16 mouse cellular contexts compared by ENCODE assay signal in genomic region chr12:50873390-50874023, GRCm38 (mm10).
A peak's percentile ranks its signal among the peaks of the same experiment; 100 is the strongest.
DNase-seq lines count a peak whose midpoint lies in the region; ATAC-seq and TF ChIP-seq lines count a peak whose summit lies in the region.
"Had no signal": no experiment of that assay in that cellular context is flagged by ENCODE, and none has a peak within 500 bp of the region (broad histone marks: within the 10 kb centered on the region; RNA-seq: fewer than 3 reads in every experiment).

No protein-coding gene starts in this region.

- H3K4me2 ChIP-seq in hindbrain, embryonic 14.5 days (replicated peaks), result no peak overlapping the region
- no peak overlapping the region for H3K4me2 ChIP-seq in hindbrain, embryonic 12.5 days (replicated peaks)
- peak overlapping the region; percentile 15 for H3K4me2 ChIP-seq in forebrain, embryonic 15.5 days (replicated peaks)
- H3K4me2 ChIP-seq: embryonic facial prominence, embryonic 12.5 days had no signal

- no peak for TF ChIP-seq CTCF in olfactory bulb, adult 2 months (IDR thresholded peaks at IDR 0.05; ENCODE audit: insufficient read depth, low read depth, low read length)

- no peak overlapping the region for H3K9ac ChIP-seq in hindbrain, embryonic 14.5 days
- no peak overlapping the region for H3K9ac ChIP-seq in hindbrain, embryonic 12.5 days
- no peak overlapping the region for H3K9ac ChIP-seq in forebrain, embryonic 15.5 days (replicated peaks)
- H3K9ac ChIP-seq: embryonic facial prominence, embryonic 12.5 days; liver, postnatal 0 days had no signal

- H3K9me3 ChIP-seq in hindbrain, embryonic 14.5 days (ENCODE audit: control insufficient read depth, low read length), result no peaks in the 10 kb centered on the region
- no peaks in the 10 kb centered on the region for H3K9me3 ChIP-seq in hindbrain, embryonic 12.5 days (replicated peaks)
- no peaks in the 10 kb centered on the region for H3K9me3 ChIP-seq in forebrain, embryonic 15.5 days
- H3K9me3 ChIP-seq: embryonic facial prominence, embryonic 12.5 days had no signal

- H3K27ac ChIP-seq in hindbrain, embryonic 14.5 days, result no peak overlapping the region
- no peak overlapping the region for H3K27ac ChIP-seq in hindbrain, embryonic 12.5 days
- H3K27ac ChIP-seq in forebrain, embryonic 15.5 days (replicated peaks), result peak overlapping the region; percentile 35; the same call in 1 of the 2 replicates
- H3K27ac ChIP-seq in olfactory bulb, adult 2 months (ENCODE audit: insufficient read depth, low read depth, low read length), result peak overlapping the region; percentile 75
- H3K27ac ChIP-seq: embryonic facial prominence, embryonic 12.5 days had no signal

- no peaks in the 10 kb centered on the region for H3K4me1 ChIP-seq in hindbrain, embryonic 14.5 days (replicated peaks; ENCODE audit: control insufficient read depth, insufficient read depth, low read length)
- no peaks in the 10 kb centered on the region for H3K4me1 ChIP-seq in hindbrain, embryonic 12.5 days
- peaks cover 9% of the 10 kb centered on the region for H3K4me1 ChIP-seq in forebrain, embryonic 15.5 days
- no peaks in the 10 kb centered on the region; the same call in 1 of the 2 replicates for H3K4me1 ChIP-seq in olfactory bulb, adult 2 months (ENCODE audit: control insufficient read depth, insufficient read depth, low read length)
- H3K4me1 ChIP-seq: embryonic facial prominence, embryonic 12.5 days had no signal

- no peaks in the 10 kb centered on the region for H3K27me3 ChIP-seq in hindbrain, embryonic 14.5 days (ENCODE audit: control insufficient read depth, insufficient read depth, low read length)
- H3K27me3 ChIP-seq in hindbrain, embryonic 12.5 days, result no peaks in the 10 kb centered on the region
- no peaks in the 10 kb centered on the region for H3K27me3 ChIP-seq in forebrain, embryonic 15.5 days
- H3K27me3 ChIP-seq: embryonic facial prominence, embryonic 12.5 days had no signal

- peak; percentile 75 for ATAC-seq in hindbrain, embryonic 14.5 days (ENCODE audit: low FRiP score)
- ATAC-seq in hindbrain, embryonic 12.5 days (ENCODE audit: low FRiP score), result no peak
- ATAC-seq in forebrain, embryonic 15.5 days (replicated peaks), result peak; percentile 92
- no peak for ATAC-seq in activated CD4-positive, CD25-positive, alpha-beta regulatory T cell, adult 4 months
- ATAC-seq: liver, postnatal 0 days had no signal

- H3K36me3 ChIP-seq in hindbrain, embryonic 14.5 days (replicated peaks; ENCODE audit: control insufficient read depth, insufficient read depth), result no peaks in the 10 kb centered on the region
- H3K36me3 ChIP-seq in hindbrain, embryonic 12.5 days, result no peaks in the 10 kb centered on the region
- H3K36me3 ChIP-seq in forebrain, embryonic 15.5 days, result no peaks in the 10 kb centered on the region
- H3K36me3 ChIP-seq: embryonic facial prominence, embryonic 12.5 days had no signal

- H3K4me3 ChIP-seq in hindbrain, embryonic 14.5 days (replicated peaks; ENCODE audit: low read length), result no peak overlapping the region
- no peak overlapping the region for H3K4me3 ChIP-seq in hindbrain, embryonic 12.5 days
- H3K4me3 ChIP-seq in forebrain, embryonic 15.5 days, result no peak overlapping the region
- H3K4me3 ChIP-seq in olfactory bulb, adult 2 months (ENCODE audit: insufficient read depth, low read depth, low read length), result no peak overlapping the region
- H3K4me3 ChIP-seq: embryonic facial prominence, embryonic 12.5 days had no signal

- no peak for TF ChIP-seq POLR2A in olfactory bulb, adult 2 months (IDR thresholded peaks at IDR 0.05; ENCODE audit: insufficient read depth, low read depth, low read length)

- 74% methylated on average over 11 of the region's 11 CpGs for WGBS in hindbrain, embryonic 14.5 days
- WGBS in hindbrain, embryonic 12.5 days, result 93% methylated on average over 11 of the region's 11 CpGs
- WGBS in forebrain, embryonic 15.5 days, result 25% methylated on average over 11 of the region's 11 CpGs
- WGBS in olfactory bulb, adult 2 months, result 21% methylated on average over 11 of the region's 11 CpGs

- no peak for DNase-seq in hindbrain, embryonic 14.5 days (ENCODE audit: low spot score)
- DNase-seq in brain, adult 2 months (ENCODE audit: low read depth, low spot score), result peak; percentile 55
- DNase-seq in gastrocnemius, postnatal 10 days, result no peak
- DNase-seq: adrenal gland, postnatal 14 days; cerebellum, adult 2 months; heart, adult 18-20 months; kidney, adult 2 months; kidney, postnatal 4 days; liver; liver, postnatal 0 days; thymus, postnatal 14 days had no signal

Comparison
In these comparisons a context has a peak if more than half of its experiments do, and no peak if none do; other contexts are left out.
1. ATAC-seq: peak in hindbrain, embryonic 14.5 days (single experiment) and forebrain, embryonic 15.5 days (single experiment); none in hindbrain, embryonic 12.5 days (single experiment) and activated CD4-positive, CD25-positive, alpha-beta regulatory T cell, adult 4 months (single experiment).
2. H3K27ac ChIP-seq: peak in forebrain, embryonic 15.5 days (single experiment) and olfactory bulb, adult 2 months (single experiment); none in hindbrain, embryonic 14.5 days (single experiment) and hindbrain, embryonic 12.5 days (single experiment).